Mouse (Mus musculus): ENCODE data around the gene Fam181a. TPM values are rescaled to one million over a fixed set of nuclear protein-coding genes. Genes with fewer than 3 reads are reported as not detected.

The Fam181a gene
- not detected in 2 replicates for polyA plus RNA-seq (2015; fragmentation: Nextera tagmentation; extraction: Ambion mirVana)

DNA sequence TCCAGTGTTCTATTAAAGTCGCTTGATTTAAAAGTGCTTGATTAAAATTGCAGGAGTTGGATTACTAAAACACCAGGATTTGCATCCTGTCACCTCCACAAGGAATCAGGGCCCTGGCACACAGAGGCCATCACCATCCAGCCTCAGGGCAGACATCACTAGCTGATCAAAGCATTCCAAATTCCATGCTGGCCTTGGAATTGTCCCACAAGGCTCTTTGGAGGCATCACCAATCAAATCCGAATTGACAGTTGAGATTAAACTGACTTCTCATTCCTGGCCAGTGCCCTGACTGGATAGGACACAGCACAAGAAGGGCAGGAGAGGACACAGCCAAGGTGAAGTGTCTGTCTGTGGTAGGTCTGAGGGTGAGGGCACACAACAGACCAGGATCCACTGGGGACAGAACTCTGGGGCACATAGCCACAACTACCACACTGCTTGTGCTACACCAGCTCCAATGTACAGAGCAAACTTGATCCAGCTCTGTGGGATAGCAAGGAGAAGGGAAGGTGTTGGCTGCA, at the start of gene Fam181a:
Gene Fam181a (plus strand): TSS at position 232 of the 524 bp plus-strand sequence.
- ATAC-seq (ENCODE audit: low read depth) (no peak), DNase-seq (no peak)
- H3K27me3 ChIP-seq, result peaks cover 29% of the 10 kb centered on the region
- H3K4me3 ChIP-seq (replicated peaks), result no peak within 1 kb of the TSS
- WGBS (ENCODE audit: insufficient replicate concordance), result 47% methylated on average over 2 of the region's 2 CpGs
- no peak within 1 kb of the TSS for H3K27ac ChIP-seq
- H3K4me1 ChIP-seq (replicated peaks), result no peaks in the 10 kb centered on the region
- no peak within 1 kb of the TSS for H3K4me2 ChIP-seq
- no peaks in the 10 kb centered on the region for H3K36me3 ChIP-seq
- no peaks in the 10 kb centered on the region for H3K9me3 ChIP-seq (replicated peaks)
- H3K9ac ChIP-seq, result no peak within 1 kb of the TSS

- no peak overlapping the region for H3K27ac ChIP-seq
- H3K36me3 ChIP-seq, result no peaks in the 10 kb centered on the region
- DNase-seq, result no peak
- no peak overlapping the region for H3K4me2 ChIP-seq
- no peak overlapping the region for H3K9ac ChIP-seq
- 48% methylated on average over 13 of the region's 13 CpGs for WGBS (ENCODE audit: insufficient replicate concordance)
- ATAC-seq (ENCODE audit: low read depth), result no peak
- no peaks in the 10 kb centered on the region for H3K9me3 ChIP-seq (replicated peaks)
- H3K27me3 ChIP-seq, result no peaks in the 10 kb centered on the region
- H3K4me3 ChIP-seq (replicated peaks), result no peak overlapping the region
- H3K4me1 ChIP-seq (replicated peaks), result no peaks in the 10 kb centered on the region
These were observed 48.5 kb upstream of the Fam181a start for GRCm38 (mm10) chr12:103262017-103262865.

GRCm38 (mm10) chr12:103266605-103267004, 44.2 kb upstream of the Fam181a start:
- Histone ChIP-seq H3K9ac (no peak overlapping the region), H3K4me1 (replicated peaks) (no peaks in the 10 kb centered on the region), H3K9me3 (replicated peaks) (no peaks in the 10 kb centered on the region), H3K4me3 (replicated peaks) (no peak overlapping the region), H3K27me3 (no peaks in the 10 kb centered on the region), H3K27ac (no peak overlapping the region), H3K36me3 (no peaks in the 10 kb centered on the region), H3K4me2 (no peak overlapping the region)
- no peak for ATAC-seq (ENCODE audit: low read depth)
- WGBS (ENCODE audit: insufficient replicate concordance), result 22% methylated on average over 3 of the region's 3 CpGs
- no peak for DNase-seq

- 52% methylated on average over 3 of the region's 3 CpGs for WGBS (ENCODE audit: insufficient replicate concordance)
These were observed 38.6 kb upstream of the Fam181a start for GRCm38 (mm10) chr12:103272176-103272575.

GRCm38 (mm10) chr12:103273051-103273450, 37.7 kb upstream of the Fam181a start:
- no peaks in the 10 kb centered on the region for H3K27me3 ChIP-seq
- no peak for DNase-seq
- H3K9me3 ChIP-seq (replicated peaks), result no peaks in the 10 kb centered on the region
- H3K27ac ChIP-seq, result no peak overlapping the region
- H3K4me2 ChIP-seq, result no peak overlapping the region
- ATAC-seq (ENCODE audit: low read depth), result no peak
- no peak overlapping the region for H3K4me3 ChIP-seq (replicated peaks)
- no peaks in the 10 kb centered on the region for H3K36me3 ChIP-seq
- WGBS (ENCODE audit: insufficient replicate concordance), result 43% methylated on average over 6 of the region's 6 CpGs
- no peaks in the 10 kb centered on the region for H3K4me1 ChIP-seq (replicated peaks)
- H3K9ac ChIP-seq, result no peak overlapping the region

More at GRCm38 (mm10) chr12:103272176-103272575, 38.6 kb upstream of the Fam181a start:
- Histone ChIP-seq H3K4me1 (replicated peaks) (no peaks in the 10 kb centered on the region), H3K27ac (no peak overlapping the region), H3K4me3 (replicated peaks) (no peak overlapping the region), H3K36me3 (no peaks in the 10 kb centered on the region), H3K27me3 (no peaks in the 10 kb centered on the region), H3K9me3 (replicated peaks) (no peaks in the 10 kb centered on the region), H3K9ac (no peak overlapping the region), H3K4me2 (no peak overlapping the region)
- ATAC-seq (ENCODE audit: low read depth) (no peak), DNase-seq (no peak)

DNA sequence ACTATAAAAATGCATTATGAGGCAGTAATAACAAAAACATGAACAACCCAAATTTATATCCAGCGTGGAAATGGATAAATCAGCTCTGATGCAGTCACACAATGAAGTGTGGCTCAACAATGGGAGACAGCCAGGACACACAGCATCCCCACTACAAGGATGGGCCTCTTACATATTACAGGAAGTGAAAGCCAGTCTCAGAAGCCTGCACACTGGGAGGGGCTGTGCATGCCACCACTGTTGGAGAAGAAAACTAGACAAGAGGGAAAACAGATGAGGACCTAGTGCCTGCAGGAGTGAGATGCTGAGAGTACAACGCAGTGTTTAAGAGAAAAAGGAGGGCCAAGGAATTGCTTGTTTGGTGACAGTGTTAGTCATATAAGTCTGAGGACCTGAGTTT, 37.0 kb upstream of the Fam181a start:
- no peak for ATAC-seq (ENCODE audit: low read depth)

GRCm38 (mm10) chr12:103276422-103276821, 34.4 kb upstream of the Fam181a start:
- Histone ChIP-seq H3K4me1 (replicated peaks) (no peaks in the 10 kb centered on the region), H3K9ac (no peak overlapping the region), H3K4me2 (no peak overlapping the region), H3K36me3 (no peaks in the 10 kb centered on the region), H3K9me3 (replicated peaks) (no peaks in the 10 kb centered on the region), H3K27me3 (no peaks in the 10 kb centered on the region), H3K27ac (no peak overlapping the region), H3K4me3 (replicated peaks) (no peak overlapping the region)
- DNase-seq, result no peak
- no peak for ATAC-seq (ENCODE audit: low read depth)
- 57% methylated on average over 4 of the region's 4 CpGs for WGBS (ENCODE audit: insufficient replicate concordance)

More for the DNA sequence above, 37.0 kb upstream of the Fam181a start:
- H3K4me1 ChIP-seq (replicated peaks), result no peaks in the 10 kb centered on the region
- no peak overlapping the region for H3K9ac ChIP-seq
- no peaks in the 10 kb centered on the region for H3K9me3 ChIP-seq (replicated peaks)
- no peaks in the 10 kb centered on the region for H3K27me3 ChIP-seq
- DNase-seq, result no peak
- no peak overlapping the region for H3K27ac ChIP-seq
- H3K36me3 ChIP-seq, result no peaks in the 10 kb centered on the region
- no peak overlapping the region for H3K4me2 ChIP-seq
- no peak overlapping the region for H3K4me3 ChIP-seq (replicated peaks)
- WGBS (ENCODE audit: insufficient replicate concordance), result 61% methylated on average over 2 of the region's 2 CpGs

- Histone ChIP-seq H3K36me3 (no peaks in the 10 kb centered on the region), H3K4me2 (no peak overlapping the region), H3K4me3 (replicated peaks) (no peak overlapping the region), H3K9ac (no peak overlapping the region), H3K27me3 (no peaks in the 10 kb centered on the region), H3K27ac (no peak overlapping the region), H3K4me1 (replicated peaks) (no peaks in the 10 kb centered on the region), H3K9me3 (replicated peaks) (no peaks in the 10 kb centered on the region)
- ATAC-seq (ENCODE audit: low read depth) (no peak), DNase-seq (no peak)
- WGBS (ENCODE audit: insufficient replicate concordance), result 40% methylated on average over 2 of the region's 2 CpGs
These were observed 29.3 kb upstream of the Fam181a start for GRCm38 (mm10) chr12:103281491-103281890.

DNA sequence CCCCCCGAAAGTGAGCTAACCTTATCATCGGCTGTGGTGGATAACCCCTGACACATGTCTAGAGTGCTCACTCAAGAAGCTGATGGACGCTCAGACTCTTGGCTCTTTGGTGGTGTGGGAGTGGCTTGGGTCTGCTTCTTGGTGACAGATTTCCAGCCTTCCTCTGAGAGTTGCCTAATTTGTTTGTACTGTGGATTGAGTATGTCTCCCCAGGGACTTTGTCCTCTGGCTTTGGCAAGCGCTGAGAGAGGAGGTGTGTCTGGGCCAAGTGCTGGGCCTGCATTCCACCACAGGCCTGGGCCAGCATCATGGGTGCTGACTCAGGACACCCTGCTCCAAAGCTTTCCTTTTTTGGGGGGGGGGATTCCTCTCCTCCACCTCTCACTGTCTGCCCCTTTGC, 28.9 kb upstream of the Fam181a start:
- no peaks in the 10 kb centered on the region for H3K4me1 ChIP-seq (replicated peaks)
- DNase-seq (no peak), ATAC-seq (ENCODE audit: low read depth) (peak; percentile 79)
- H3K9ac ChIP-seq, result no peak overlapping the region
- no peak overlapping the region for H3K4me3 ChIP-seq (replicated peaks)
- no peaks in the 10 kb centered on the region for H3K36me3 ChIP-seq
- H3K9me3 ChIP-seq (replicated peaks), result no peaks in the 10 kb centered on the region
- H3K4me2 ChIP-seq, result no peak overlapping the region
- WGBS (ENCODE audit: insufficient replicate concordance), result 48% methylated on average over 4 of the region's 4 CpGs
- H3K27me3 ChIP-seq, result no peaks in the 10 kb centered on the region
- H3K27ac ChIP-seq, result no peak overlapping the region

DNA sequence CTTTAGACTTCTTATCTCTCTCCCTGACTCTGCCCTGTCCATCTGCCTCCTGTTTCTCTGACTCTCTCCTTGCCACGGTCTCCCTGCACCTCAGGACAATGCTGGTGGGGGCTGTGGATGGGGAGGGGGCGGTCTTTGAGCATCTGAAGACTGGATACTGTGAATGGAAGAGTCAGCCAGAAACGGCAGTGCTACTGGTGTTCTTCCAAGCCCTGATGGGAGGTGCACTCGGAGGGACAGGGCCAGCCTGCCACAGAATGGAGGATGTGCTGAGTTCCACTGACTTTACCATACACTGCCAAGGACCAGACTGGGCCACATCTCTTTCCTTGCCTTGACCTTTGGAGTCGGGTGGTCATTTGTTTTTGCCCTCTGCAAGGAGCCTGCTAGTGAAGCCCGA, 27.8 kb upstream of the Fam181a start:
- ATAC-seq (ENCODE audit: low read depth) (no peak), DNase-seq (no peak)
- no peaks in the 10 kb centered on the region for H3K4me1 ChIP-seq (replicated peaks)
- H3K27ac ChIP-seq, result no peak overlapping the region
- H3K9ac ChIP-seq, result no peak overlapping the region
- WGBS (ENCODE audit: insufficient replicate concordance), result 43% methylated on average over 6 of the region's 6 CpGs
- H3K27me3 ChIP-seq, result no peaks in the 10 kb centered on the region
- H3K4me2 ChIP-seq, result no peak overlapping the region
- H3K4me3 ChIP-seq (replicated peaks), result no peak overlapping the region
- no peaks in the 10 kb centered on the region for H3K9me3 ChIP-seq (replicated peaks)
- no peaks in the 10 kb centered on the region for H3K36me3 ChIP-seq

DNA sequence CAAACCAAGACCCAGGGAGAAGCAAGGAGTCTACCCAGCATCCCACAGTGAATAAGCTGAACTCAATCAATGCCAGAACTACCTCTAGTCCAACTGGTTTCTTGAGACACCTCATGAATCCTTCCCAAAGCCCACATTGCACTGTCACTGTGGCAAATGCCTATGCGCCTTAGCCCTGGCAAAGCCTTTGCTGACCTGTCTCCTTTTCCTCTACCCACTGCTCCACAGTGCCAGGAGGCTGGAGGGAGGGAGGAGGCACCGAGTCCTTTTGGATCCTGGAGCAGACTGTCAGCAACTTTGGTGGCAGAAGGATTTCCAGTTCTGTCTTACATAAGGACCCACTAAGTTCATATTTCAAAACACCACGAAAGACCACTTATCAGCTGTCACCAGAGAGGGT, 27.4 kb upstream of the Fam181a start:
- H3K4me2 ChIP-seq, result no peak overlapping the region
- H3K36me3 ChIP-seq, result no peaks in the 10 kb centered on the region
- H3K9me3 ChIP-seq (replicated peaks), result no peaks in the 10 kb centered on the region
- no peaks in the 10 kb centered on the region for H3K27me3 ChIP-seq
- H3K27ac ChIP-seq, result no peak overlapping the region
- no peaks in the 10 kb centered on the region for H3K4me1 ChIP-seq (replicated peaks)
- ATAC-seq (ENCODE audit: low read depth), result no peak
- DNase-seq, result no peak
- H3K4me3 ChIP-seq (replicated peaks), result no peak overlapping the region
- 60% methylated on average over 3 of the region's 3 CpGs for WGBS (ENCODE audit: insufficient replicate concordance)
- no peak overlapping the region for H3K9ac ChIP-seq

- Histone ChIP-seq H3K36me3 (no peaks in the 10 kb centered on the region), H3K9ac (no peak overlapping the region), H3K4me1 (replicated peaks) (no peaks in the 10 kb centered on the region), H3K4me2 (no peak overlapping the region), H3K27me3 (no peaks in the 10 kb centered on the region), H3K9me3 (replicated peaks) (no peaks in the 10 kb centered on the region), H3K27ac (no peak overlapping the region), H3K4me3 (replicated peaks) (no peak overlapping the region)
- 44% methylated on average over 4 of the region's 4 CpGs for WGBS (ENCODE audit: insufficient replicate concordance)
- ATAC-seq (ENCODE audit: low read depth) (no peak), DNase-seq (no peak)
These were observed 23.5 kb upstream of the Fam181a start for GRCm38 (mm10) chr12:103287276-103287675.
